Mouse (Mus musculus): ENCODE measurements at regions not wholly inside any gene's neighbourhood (a gene's known extent, or its start where the extent isn't known, plus 50 kb on each side); places are given as distances from the start of the nearest gene placed in this dataset.

GRCm38 (mm10) chr1:184553791-184554190, 178.6 kb downstream of the Hlx start:
- H3K4me3 ChIP-seq (replicated peaks), result no peak overlapping the region
- H3K9me3 ChIP-seq (replicated peaks), result no peaks in the 10 kb centered on the region
- no peak overlapping the region for H3K27ac ChIP-seq (replicated peaks)
- no peak overlapping the region for H3K4me2 ChIP-seq
- H3K4me1 ChIP-seq, result no peaks in the 10 kb centered on the region
- no peak for ATAC-seq (ENCODE audit: low FRiP score)
- H3K27me3 ChIP-seq (replicated peaks), result no peaks in the 10 kb centered on the region
- H3K9ac ChIP-seq (replicated peaks), result no peak overlapping the region
- H3K36me3 ChIP-seq, result no peaks in the 10 kb centered on the region

- H3K27ac ChIP-seq (replicated peaks), result no peak overlapping the region
- H3K36me3 ChIP-seq, result no peaks in the 10 kb centered on the region
- no peaks in the 10 kb centered on the region for H3K27me3 ChIP-seq (replicated peaks)
- no peak overlapping the region for H3K9ac ChIP-seq (replicated peaks)
- no peaks in the 10 kb centered on the region for H3K9me3 ChIP-seq (replicated peaks)
- H3K4me1 ChIP-seq, result no peaks in the 10 kb centered on the region
- 89% methylated on average over 2 of the region's 2 CpGs for WGBS
- no peak overlapping the region for H3K4me3 ChIP-seq (replicated peaks)
- no peak overlapping the region for H3K4me2 ChIP-seq
- no peak for ATAC-seq (ENCODE audit: low FRiP score)
These were observed 181.9 kb downstream of the Hlx start for GRCm38 (mm10) chr1:184550491-184550890.

- H3K9me3 ChIP-seq (replicated peaks), result no peaks in the 10 kb centered on the region
- no peak overlapping the region for H3K4me2 ChIP-seq
- no peak for ATAC-seq (ENCODE audit: low FRiP score)
- H3K4me1 ChIP-seq, result no peaks in the 10 kb centered on the region
- no peak overlapping the region for H3K9ac ChIP-seq (replicated peaks)
- no peaks in the 10 kb centered on the region for H3K36me3 ChIP-seq
- no peak overlapping the region for H3K4me3 ChIP-seq (replicated peaks)
- WGBS, result 67% methylated on average over 15 of the region's 15 CpGs
- no peaks in the 10 kb centered on the region for H3K27me3 ChIP-seq (replicated peaks)
- H3K27ac ChIP-seq (replicated peaks), result no peak overlapping the region
These were observed 184.7 kb downstream of the Hlx start for GRCm38 (mm10) chr1:184547650-184548235.

GRCm38 (mm10) chr1:184546140-184546661, 186.2 kb downstream of the Hlx start:
- 88% methylated on average over 5 of the region's 5 CpGs for whole genome bisulfite sequencing
- Histone ChIP-seq H3K4me2 (no peak overlapping the region), H3K4me1 (no peaks in the 10 kb centered on the region), H3K36me3 (no peaks in the 10 kb centered on the region), H3K4me3 (replicated peaks) (no peak overlapping the region), H3K9ac (replicated peaks) (no peak overlapping the region), H3K27ac (replicated peaks) (no peak overlapping the region), H3K27me3 (replicated peaks) (no peaks in the 10 kb centered on the region), H3K9me3 (replicated peaks) (no peaks in the 10 kb centered on the region)
- ATAC-seq (ENCODE audit: low FRiP score), result no peak

GRCm38 (mm10) chr1:184545111-184545510, 187.3 kb downstream of the Hlx start:
- ATAC-seq (ENCODE audit: low FRiP score), result no peak

GRCm38 (mm10) chr1:184542321-184543115, 189.9 kb downstream of the Hlx start:
- Histone ChIP-seq H3K4me2 (no peak overlapping the region), H3K4me3 (replicated peaks) (no peak overlapping the region), H3K36me3 (no peaks in the 10 kb centered on the region), H3K9ac (replicated peaks) (no peak overlapping the region), H3K27ac (replicated peaks) (no peak overlapping the region), H3K27me3 (replicated peaks) (no peaks in the 10 kb centered on the region), H3K9me3 (replicated peaks) (no peaks in the 10 kb centered on the region), H3K4me1 (no peaks in the 10 kb centered on the region)
- ATAC-seq (ENCODE audit: low FRiP score), result no peak
- 83% methylated on average over 11 of the region's 11 CpGs for WGBS

More at GRCm38 (mm10) chr1:184545111-184545510, 187.3 kb downstream of the Hlx start:
- Histone ChIP-seq H3K4me1 (no peaks in the 10 kb centered on the region), H3K27ac (replicated peaks) (no peak overlapping the region), H3K4me3 (replicated peaks) (no peak overlapping the region), H3K36me3 (no peaks in the 10 kb centered on the region), H3K9me3 (replicated peaks) (no peaks in the 10 kb centered on the region), H3K27me3 (replicated peaks) (no peaks in the 10 kb centered on the region), H3K9ac (replicated peaks) (no peak overlapping the region), H3K4me2 (no peak overlapping the region)
- WGBS, result 77% methylated on average over 4 of the region's 4 CpGs

GRCm38 (mm10) chr1:184539818-184540217, 192.6 kb downstream of the Hlx start:
- Histone ChIP-seq H3K27ac (replicated peaks) (no peak overlapping the region), H3K9me3 (replicated peaks) (no peaks in the 10 kb centered on the region), H3K4me2 (no peak overlapping the region), H3K27me3 (replicated peaks) (no peaks in the 10 kb centered on the region), H3K4me1 (no peaks in the 10 kb centered on the region), H3K9ac (replicated peaks) (no peak overlapping the region), H3K36me3 (no peaks in the 10 kb centered on the region), H3K4me3 (replicated peaks) (no peak overlapping the region)
- WGBS, result 82% methylated on average over 7 of the region's 7 CpGs
- no peak for ATAC-seq (ENCODE audit: low FRiP score)

GRCm38 (mm10) chr1:184536311-184537200, 195.9 kb downstream of the Hlx start:
- Histone ChIP-seq H3K9ac (replicated peaks) (no peak overlapping the region), H3K36me3 (no peaks in the 10 kb centered on the region), H3K4me2 (no peak overlapping the region), H3K27ac (replicated peaks) (no peak overlapping the region), H3K27me3 (replicated peaks) (no peaks in the 10 kb centered on the region), H3K4me3 (replicated peaks) (no peak overlapping the region), H3K9me3 (replicated peaks) (no peaks in the 10 kb centered on the region), H3K4me1 (0 out of 2 replicates have a peak, but pooled peaks cover 3% of the 10 kb centered on the region)
- no peak for ATAC-seq (ENCODE audit: low FRiP score)
- WGBS, result 79% methylated on average over 11 of the region's 11 CpGs

GRCm38 (mm10) chr1:184535691-184536090, 196.7 kb downstream of the Hlx start:
- WGBS, result 96% methylated on average over 3 of the region's 3 CpGs
- ATAC-seq (ENCODE audit: low FRiP score), result no peak
- 0 out of 2 replicates have a peak, but pooled peaks cover 3% of the 10 kb centered on the region for H3K4me1 ChIP-seq

GRCm38 (mm10) chr1:184534511-184534910, 197.9 kb downstream of the Hlx start:
- WGBS, result 89% methylated on average over 4 of the region's 4 CpGs

More at GRCm38 (mm10) chr1:184535691-184536090, 196.7 kb downstream of the Hlx start:
- no peak overlapping the region for H3K9ac ChIP-seq (replicated peaks)
- H3K4me3 ChIP-seq (replicated peaks), result no peak overlapping the region
- H3K27me3 ChIP-seq (replicated peaks), result no peaks in the 10 kb centered on the region
- H3K27ac ChIP-seq (replicated peaks), result no peak overlapping the region
- no peaks in the 10 kb centered on the region for H3K9me3 ChIP-seq (replicated peaks)
- H3K36me3 ChIP-seq, result no peaks in the 10 kb centered on the region
- H3K4me2 ChIP-seq, result no peak overlapping the region

GRCm38 (mm10) chr1:184533870-184534269, 198.5 kb downstream of the Hlx start:
- 72% methylated on average over 5 of the region's 5 CpGs for WGBS
- no peak overlapping the region for H3K9ac ChIP-seq (replicated peaks)
- no peaks in the 10 kb centered on the region for H3K9me3 ChIP-seq (replicated peaks)
- no peak overlapping the region for H3K4me2 ChIP-seq
- 0 out of 2 replicates have a peak, but pooled peaks cover 3% of the 10 kb centered on the region for H3K4me1 ChIP-seq
- no peak for ATAC-seq (ENCODE audit: low FRiP score)
- H3K27ac ChIP-seq (replicated peaks), result no peak overlapping the region
- H3K36me3 ChIP-seq, result no peaks in the 10 kb centered on the region
- H3K27me3 ChIP-seq (replicated peaks), result no peaks in the 10 kb centered on the region
- H3K4me3 ChIP-seq (replicated peaks), result no peak overlapping the region

More at GRCm38 (mm10) chr1:184534511-184534910, 197.9 kb downstream of the Hlx start:
- Histone ChIP-seq H3K4me2 (no peak overlapping the region), H3K9me3 (replicated peaks) (no peaks in the 10 kb centered on the region), H3K4me3 (replicated peaks) (no peak overlapping the region), H3K9ac (replicated peaks) (no peak overlapping the region), H3K4me1 (0 out of 2 replicates have a peak, but pooled peaks cover 3% of the 10 kb centered on the region), H3K36me3 (no peaks in the 10 kb centered on the region), H3K27ac (replicated peaks) (no peak overlapping the region), H3K27me3 (replicated peaks) (no peaks in the 10 kb centered on the region)
- no peak for ATAC-seq (ENCODE audit: low FRiP score)

Data from neural tube, embryonic 15.5 days (tissue).